In genomic region chr13:113495595-113496285, GRCm38 (mm10) we compare ENCODE assay signal across 14 mouse cellular contexts.
DNase-seq lines count a peak whose midpoint lies in the region; ATAC-seq and TF ChIP-seq lines count a peak whose summit lies in the region.
"Had no signal": no experiment of that assay in that cellular context is flagged by ENCODE, and none has a peak within 500 bp of the region (broad histone marks: within the 10 kb centered on the region; RNA-seq: fewer than 3 reads in every experiment).

No protein-coding gene starts in this region.

- no peak overlapping the region for H3K9ac ChIP-seq in hindbrain, postnatal 0 days (replicated peaks; ENCODE audit: low read length)
- H3K9ac ChIP-seq in hindbrain, embryonic 13.5 days = no peak overlapping the region
- H3K9ac ChIP-seq in intestine, embryonic 16.5 days (ENCODE audit: low read depth, low read length) = no peak overlapping the region
- H3K9ac ChIP-seq: liver, embryonic 14.5 days; midbrain, embryonic 12.5 days; neural tube, embryonic 12.5 days had no signal

- ATAC-seq in hindbrain, postnatal 0 days = peak; percentile 40; the same call in 1 of the 2 replicates
- ATAC-seq in hindbrain, embryonic 13.5 days (ENCODE audit: low FRiP score) = no peak
- ATAC-seq in intestine, embryonic 16.5 days = peak; percentile 61

- TF ChIP-seq CTCF in hindbrain, postnatal 0 days (IDR thresholded peaks at IDR 0.05; ENCODE audit: low read depth) = no peak

- no peaks in the 10 kb centered on the region for H3K9me3 ChIP-seq in hindbrain, postnatal 0 days (ENCODE audit: low read length)
- no peaks in the 10 kb centered on the region for H3K9me3 ChIP-seq in hindbrain, embryonic 13.5 days
- H3K9me3 ChIP-seq in intestine, embryonic 16.5 days (ENCODE audit: control insufficient read depth, low read length) = no peaks in the 10 kb centered on the region
- H3K9me3 ChIP-seq: midbrain, embryonic 12.5 days; neural tube, embryonic 12.5 days had no signal

- no peak overlapping the region for H3K27ac ChIP-seq in hindbrain, postnatal 0 days
- no peak overlapping the region for H3K27ac ChIP-seq in hindbrain, embryonic 13.5 days
- no peak overlapping the region for H3K27ac ChIP-seq in intestine, embryonic 16.5 days (ENCODE audit: low read length)
- H3K27ac ChIP-seq: liver, embryonic 14.5 days; midbrain, embryonic 12.5 days; neural tube, embryonic 12.5 days had no signal

- H3K4me3 ChIP-seq in hindbrain, postnatal 0 days (ENCODE audit: low read length) = no peak overlapping the region
- no peak overlapping the region for H3K4me3 ChIP-seq in hindbrain, embryonic 13.5 days
- no peak overlapping the region for H3K4me3 ChIP-seq in intestine, embryonic 16.5 days (ENCODE audit: low read length)
- H3K4me3 ChIP-seq: midbrain, embryonic 12.5 days; neural tube, embryonic 12.5 days had no signal

- WGBS in hindbrain, postnatal 0 days = 57% methylated on average over 5 of the region's 5 CpGs
- WGBS in hindbrain, embryonic 13.5 days = 65% methylated on average over 5 of the region's 5 CpGs
- 47% methylated on average over 5 of the region's 5 CpGs for WGBS in intestine, embryonic 16.5 days

- peak; percentile 15 for DNase-seq in adrenal gland, postnatal 10 days
- no peak for DNase-seq in adrenal gland, postnatal 14 days
- DNase-seq in hindbrain, postnatal 0 days (ENCODE audit: low spot score) = peak; percentile 15
- peak; percentile 78 for DNase-seq in lung, postnatal 10 days
- no peak for DNase-seq in left cerebral cortex, adult 9 months (ENCODE audit: low spot score in 2 of 2)
- no peak for DNase-seq in spleen, postnatal 10 days (ENCODE audit: low spot score in 2 of 2)
- DNase-seq: adrenal gland, adult 2 months; cerebellum, adult 11-12 months had no signal

- no peaks in the 10 kb centered on the region for H3K4me1 ChIP-seq in hindbrain, postnatal 0 days (ENCODE audit: insufficient read depth, low read length)
- H3K4me1 ChIP-seq in hindbrain, embryonic 13.5 days (replicated peaks) = no peaks in the 10 kb centered on the region
- no peaks in the 10 kb centered on the region; the same call in 1 of the 2 replicates for H3K4me1 ChIP-seq in intestine, embryonic 16.5 days (ENCODE audit: control insufficient read depth, insufficient read depth, low read length)
- H3K4me1 ChIP-seq: midbrain, embryonic 12.5 days; neural tube, embryonic 12.5 days had no signal

- H3K4me2 ChIP-seq in hindbrain, postnatal 0 days (ENCODE audit: low read depth, low read length) = no peak overlapping the region
- H3K4me2 ChIP-seq in hindbrain, embryonic 13.5 days = no peak overlapping the region
- H3K4me2 ChIP-seq in intestine, embryonic 16.5 days (ENCODE audit: low read depth, low read length) = no peak overlapping the region
- H3K4me2 ChIP-seq: heart, embryonic 11.5 days; midbrain, embryonic 12.5 days; neural tube, embryonic 12.5 days had no signal

- H3K27me3 ChIP-seq in hindbrain, postnatal 0 days (ENCODE audit: insufficient read depth, low read length) = no peaks in the 10 kb centered on the region
- no peaks in the 10 kb centered on the region for H3K27me3 ChIP-seq in hindbrain, embryonic 13.5 days
- no peaks in the 10 kb centered on the region for H3K27me3 ChIP-seq in intestine, embryonic 16.5 days (replicated peaks; ENCODE audit: control insufficient read depth, insufficient read depth, low read length)
- H3K27me3 ChIP-seq: midbrain, embryonic 12.5 days; neural tube, embryonic 12.5 days had no signal

- no peaks in the 10 kb centered on the region for H3K36me3 ChIP-seq in hindbrain, postnatal 0 days (ENCODE audit: insufficient read depth, low read length)
- no peaks in the 10 kb centered on the region for H3K36me3 ChIP-seq in hindbrain, embryonic 13.5 days
- H3K36me3 ChIP-seq in intestine, embryonic 16.5 days (ENCODE audit: control insufficient read depth, insufficient read depth, low read length) = no peaks in the 10 kb centered on the region
- H3K36me3 ChIP-seq: midbrain, embryonic 12.5 days; neural tube, embryonic 12.5 days had no signal

Comparison
In these comparisons a context has a peak if more than half of its experiments do, and no peak if none do; other contexts are left out.
1. DNase-seq: peak in adrenal gland, postnatal 10 days (single experiment), hindbrain, postnatal 0 days (single experiment) and lung, postnatal 10 days (single experiment); none in adrenal gland, postnatal 14 days (single experiment), left cerebral cortex, adult 9 months (0 of 2) and spleen, postnatal 10 days (0 of 2).